Mouse (Mus musculus) liver, adult 2 months (tissue): ENCODE data around the gene Lrrfip1. TPM values are rescaled to one million over a fixed set of nuclear protein-coding genes. Genes with fewer than 3 reads are reported as not detected.

Source experiments
- DNase-seq: peaks from one replicate; pipeline ENCODE4 v3.0.0-alpha.2; 2011; ENCODE audit warnings: low read depth, low spot score; ENCODE audit errors: extremely low read depth
- H3K27ac ChIP-seq: fragments of 200-500 bp; replicated peaks from 2 replicates; pipeline ENCODE4 v1.5.1; 2012; ENCODE audit warnings: low read depth, mild to moderate bottlenecking, control low read depth, inconsistent platforms, low read length; ENCODE audit not compliant: insufficient read depth
- H3K27me3 ChIP-seq: fragments of 200-500 bp; 2 replicates; pipeline ENCODE4 v1.6.1; 2012; ENCODE audit warnings: mild to moderate bottlenecking, moderate library complexity, low read length, inconsistent platforms; ENCODE audit not compliant: control insufficient read depth, insufficient read depth
- H3K36me3 ChIP-seq: fragments of 200-500 bp; 2 replicates; pipeline ENCODE4 v1.6.1; 2012; ENCODE audit warnings: low read length, inconsistent platforms; ENCODE audit not compliant: control insufficient read depth, insufficient read depth
- H3K4me1 ChIP-seq: fragments of 200-500 bp; 2 replicates; pipeline ENCODE4 v1.6.1; 2011; ENCODE audit warnings: low read length; ENCODE audit not compliant: control insufficient read depth, insufficient read depth
- H3K4me3 ChIP-seq: fragments of 200-500 bp; 2 replicates; pipeline ENCODE4 v1.5.1; 2011; ENCODE audit warnings: low read depth, mild to moderate bottlenecking, control low read depth, low read length, moderate library complexity; ENCODE audit not compliant: insufficient read depth
- H3K79me2 ChIP-seq: fragments of 200-500 bp; 2 replicates; pipeline ENCODE4 v1.6.1; 2012; ENCODE audit warnings: inconsistent platforms, mild to moderate bottlenecking, low read length, moderate library complexity; ENCODE audit not compliant: control insufficient read depth, insufficient read depth
- H3K9ac ChIP-seq: fragments of 200-500 bp; 2 replicates; pipeline ENCODE4 v1.6.1; 2012; ENCODE audit warnings: low read depth, mild to moderate bottlenecking, control low read depth, inconsistent platforms, low read length
- CTCF ChIP-seq: fragments of 200-500 bp; IDR thresholded peaks from 2 replicates; pipeline ENCODE4 v1.5.1; 2011; ENCODE audit warnings: low read depth, low read length, control low read depth
- POLR2A ChIP-seq: fragments of 200-500 bp; IDR thresholded peaks from 2 replicates; pipeline ENCODE4 v1.6.1; 2011; ENCODE audit warnings: low read length, control low read depth; ENCODE audit not compliant: insufficient read depth; ENCODE audit errors: extremely low read depth
- WGBS: fragments of 180-500 bp; shearing (Covaris S2); methylation state at CpG from one replicate; pipeline ENCODE4 v1.1.7; 2018; 5-methylcytosine and 5-hydroxymethylcytosine counted together
- polyA plus RNA-seq: library from polyadenylated mRNA; depleted of rRNA; stranded (reverse); fragments of >200 nt; gene quantifications from 2 replicates; pipeline ENCODE4 v1.2.3, GENCODE M21; 2012
- total RNA-seq: library from RNA; depleted of rRNA; stranded (reverse); fragments of >200 nt; gene quantifications from 2 replicates; pipeline ENCODE4 v1.2.3, GENCODE M21; 2014

Gene Lrrfip1
- total and polyA plus RNA-seq, 2 experiments = 4.8 to 22.4 TPM

- no peaks in the 10 kb centered on the region for H3K27me3 ChIP-seq
- H3K79me2 ChIP-seq = no peaks in the 10 kb centered on the region; the same call in 1 of the 2 replicates
- 91% methylated on average over 6 of the region's 6 CpGs for WGBS
- no peak overlapping the region for H3K27ac ChIP-seq
- no peaks in the 10 kb centered on the region for H3K36me3 ChIP-seq
- no peak for TF ChIP-seq CTCF
- H3K4me1 ChIP-seq = no peaks in the 10 kb centered on the region
- no peak for DNase-seq
- no peak overlapping the region for H3K9ac ChIP-seq
- H3K4me3 ChIP-seq = no peak overlapping the region
These were observed 50.8 kb downstream of the Lrrfip1 start for GRCm38 (mm10) chr1:91049296-91049695.

GRCm38 (mm10) chr1:91051461-91052094 is 53.0 kb downstream of the Lrrfip1 start:
- no peak for DNase-seq
- Histone ChIP-seq H3K27ac (no peak overlapping the region), H3K27me3 (no peaks in the 10 kb centered on the region), H3K4me3 (no peak overlapping the region), H3K4me1 (peaks cover 16% of the 10 kb centered on the region), H3K9ac (no peak overlapping the region), H3K36me3 (no peaks in the 10 kb centered on the region), H3K79me2 (peaks cover 10% of the 10 kb centered on the region; the same call in 1 of the 2 replicates)
- TF ChIP-seq CTCF = no peak
- TF ChIP-seq POLR2A = no peak
- WGBS = 86% methylated on average over 8 of the region's 8 CpGs

- DNase-seq = peak; percentile 82
- peaks cover 24% of the 10 kb centered on the region for H3K4me1 ChIP-seq
These were observed 54.2 kb downstream of the Lrrfip1 start for GRCm38 (mm10) chr1:91052747-91053181.

GRCm38 (mm10) chr1:91053218-91054073 is 54.9 kb downstream of the Lrrfip1 start:
- no peaks in the 10 kb centered on the region for H3K36me3 ChIP-seq
- H3K79me2 ChIP-seq = peaks cover 10% of the 10 kb centered on the region; the same call in 1 of the 2 replicates
- TF ChIP-seq POLR2A (0 out of 2 replicates have a peak, but pooled peaks have one; percentile 46), CTCF (peak; percentile 34)
- peak overlapping the region; percentile 78 for H3K9ac ChIP-seq
- peak overlapping the region; percentile 83 for H3K4me3 ChIP-seq
- 1% methylated on average over 40 of the region's 41 CpGs for WGBS
- H3K27me3 ChIP-seq = no peaks in the 10 kb centered on the region
- peaks cover 30% of the 10 kb centered on the region for H3K4me1 ChIP-seq
- peak overlapping the region; percentile 92 for H3K27ac ChIP-seq
- DNase-seq = peak; percentile 70

More at GRCm38 (mm10) chr1:91052747-91053181, 54.2 kb downstream of the Lrrfip1 start:
- Histone ChIP-seq H3K36me3 (no peaks in the 10 kb centered on the region), H3K4me3 (peak overlapping the region; percentile 83), H3K27me3 (no peaks in the 10 kb centered on the region), H3K9ac (peak overlapping the region; percentile 68), H3K27ac (peak overlapping the region; percentile 85), H3K79me2 (peaks cover 10% of the 10 kb centered on the region; the same call in 1 of the 2 replicates)
- TF ChIP-seq CTCF = no peak
- 0 out of 2 replicates have a peak, but pooled peaks have one; percentile 46 for TF ChIP-seq POLR2A
- WGBS = under 1% methylated on average over 28 of the region's 28 CpGs

GRCm38 (mm10) chr1:91054074-91054471 is 55.5 kb downstream of the Lrrfip1 start:
- peak overlapping the region; percentile 83 for H3K4me3 ChIP-seq
- DNase-seq = no peak
- H3K36me3 ChIP-seq = no peaks in the 10 kb centered on the region
- H3K9ac ChIP-seq = peak overlapping the region; percentile 78
- TF ChIP-seq CTCF = no peak
- TF ChIP-seq POLR2A = 0 out of 2 replicates have a peak, but pooled peaks have one; percentile 1
- H3K27ac ChIP-seq = peak overlapping the region; percentile 92
- no peaks in the 10 kb centered on the region for H3K27me3 ChIP-seq
- peaks cover 15% of the 10 kb centered on the region; the same call in 1 of the 2 replicates for H3K79me2 ChIP-seq
- peaks cover 34% of the 10 kb centered on the region for H3K4me1 ChIP-seq
- 6% methylated on average over 10 of the region's 10 CpGs for WGBS
